Mouse (Mus musculus) splenic B cell, adult 2 months (primary cell): ENCODE results near the gene Gaa.
A peak's percentile ranks its signal among the peaks of the same experiment; 100 is the strongest.
"Not testable (repeated sequence)": the region's sequence is repeated elsewhere in the genome, so short reads cannot be mapped to it uniquely, and the experiment has no call there.

Experiments
- DNase-seq: peaks from one replicate; pipeline ENCODE4 v3.0.0-alpha.2; 2011; ENCODE audit warnings: low read depth, low spot score
- H3K27me3 ChIP-seq: 2 replicates; pipeline ENCODE4 v1.6.1; 2012; ENCODE audit warnings: mild to moderate bottlenecking, low read length, moderate library complexity, mixed read lengths; ENCODE audit not compliant: control insufficient read depth, poor library complexity, insufficient read depth, severe bottlenecking
- H3K36me3 ChIP-seq: 2 replicates; pipeline ENCODE4 v1.6.1; 2012; ENCODE audit warnings: mild to moderate bottlenecking, low read length, moderate library complexity, mixed read lengths; ENCODE audit not compliant: control insufficient read depth, poor library complexity, insufficient read depth, severe bottlenecking

Gaa gene

GRCm38 (mm10) chr11:119268557-119269195 is 989 bp downstream of the Gaa start:
- no peak for DNase-seq

GRCm38 (mm10) chr11:119272492-119272891 is 4.8 kb downstream of the Gaa start:
- DNase-seq, H3K36me3 ChIP-seq, H3K27me3 ChIP-seq: not testable (repeated sequence)

More at GRCm38 (mm10) chr11:119268557-119269195, 989 bp downstream of the Gaa start:
- Histone ChIP-seq H3K36me3 (peaks cover 2% of the 10 kb centered on the region; the same call in 1 of the 2 replicates), H3K27me3 (no peaks in the 10 kb centered on the region)

- DNase-seq = peak; percentile 37
- H3K36me3 ChIP-seq = peaks cover 3% of the 10 kb centered on the region; the same call in 1 of the 2 replicates
- H3K27me3 ChIP-seq = no peaks in the 10 kb centered on the region
These were observed 5.7 kb downstream of the Gaa start for GRCm38 (mm10) chr11:119273186-119273930.

GRCm38 (mm10) chr11:119281030-119281429 is 13.3 kb downstream of the Gaa start:
- H3K27me3 ChIP-seq = no peaks in the 10 kb centered on the region
- DNase-seq = no peak

GRCm38 (mm10) chr11:119285791-119286527 is 18.3 kb downstream of the Gaa start:
- DNase-seq = no peak
- H3K27me3 ChIP-seq = no peaks in the 10 kb centered on the region
- H3K36me3 ChIP-seq = peaks cover 11% of the 10 kb centered on the region

More at GRCm38 (mm10) chr11:119281030-119281429, 13.3 kb downstream of the Gaa start:
- no peaks in the 10 kb centered on the region; the same call in 1 of the 2 replicates for H3K36me3 ChIP-seq

- H3K27me3 ChIP-seq = no peaks in the 10 kb centered on the region
- no peak for DNase-seq
- H3K36me3 ChIP-seq = peaks cover 11% of the 10 kb centered on the region
These were observed 19.7 kb downstream of the Gaa start for GRCm38 (mm10) chr11:119287207-119287992.

- H3K27me3 ChIP-seq, DNase-seq: not testable (repeated sequence)
- peaks cover 21% of the 10 kb centered on the region for H3K36me3 ChIP-seq
These were observed 25.2 kb downstream of the Gaa start for GRCm38 (mm10) chr11:119292861-119293260.

GRCm38 (mm10) chr11:119297996-119298395 is 30.3 kb downstream of the Gaa start:
- Histone ChIP-seq H3K27me3 (no peaks in the 10 kb centered on the region), H3K36me3 (peaks cover 9% of the 10 kb centered on the region)
- DNase-seq = peak; percentile 31

GRCm38 (mm10) chr11:119298917-119299316 is 31.2 kb downstream of the Gaa start:
- H3K27me3 ChIP-seq = no peaks in the 10 kb centered on the region
- DNase-seq = no peak
- peaks cover 4% of the 10 kb centered on the region for H3K36me3 ChIP-seq

- Histone ChIP-seq H3K36me3 (peaks cover 4% of the 10 kb centered on the region), H3K27me3 (no peaks in the 10 kb centered on the region)
- peak; percentile 99 for DNase-seq
These were observed 31.9 kb downstream of the Gaa start, which contains the start of gene Eif4a3 for GRCm38 (mm10) chr11:119299391-119300245. Gene Eif4a3 (minus strand): TSS chr11:119300089.

- no peak for DNase-seq
- H3K27me3 ChIP-seq = no peaks in the 10 kb centered on the region
- H3K36me3 ChIP-seq = no peaks in the 10 kb centered on the region; the same call in none of the 2 replicates
These were observed 32.7 kb downstream of the Gaa start for GRCm38 (mm10) chr11:119300246-119300935.

GRCm38 (mm10) chr11:119300986-119301385 is 33.3 kb downstream of the Gaa start:
- Histone ChIP-seq H3K27me3 (no peaks in the 10 kb centered on the region), H3K36me3 (no peaks in the 10 kb centered on the region; the same call in 1 of the 2 replicates)
- no peak for DNase-seq
